Mouse (Mus musculus) embryonic facial prominence, embryonic 10.5 days (tissue): ENCODE measurements at regions not wholly inside any gene's neighbourhood (a gene's known extent, or its start where the extent isn't known, plus 50 kb on each side); places are given as distances from the start of the nearest gene placed in this dataset.

Experiments used
- DNase-seq: peaks from one replicate; pipeline ENCODE4 v3.0.0-alpha.2; 2017; ENCODE audit warnings: low spot score
- H3K27ac ChIP-seq: fragments of 300-500 bp; sonication (generic); replicated peaks from 2 replicates; pipeline ENCODE4 v1.5.1; 2016; ENCODE audit warnings: mild to moderate bottlenecking
- H3K27me3 ChIP-seq: fragments of 300-500 bp; sonication (generic); replicated peaks from 2 replicates; pipeline ENCODE4 v1.6.1; 2016; ENCODE audit warnings: low read depth, mild to moderate bottlenecking; ENCODE audit not compliant: poor library complexity, severe bottlenecking
- H3K36me3 ChIP-seq: fragments of 300-500 bp; sonication (generic); replicated peaks from 2 replicates; pipeline ENCODE4 v1.6.1; 2016; ENCODE audit warnings: mild to moderate bottlenecking, moderate library complexity
- H3K4me1 ChIP-seq: fragments of 300-500 bp; sonication (generic); 2 replicates; pipeline ENCODE4 v1.6.1; 2016
- H3K4me3 ChIP-seq: fragments of 300-500 bp; sonication (generic); 2 replicates; pipeline ENCODE4 v1.5.1; 2016; ENCODE audit warnings: mild to moderate bottlenecking, moderate library complexity
- H3K9me3 ChIP-seq: fragments of 300-500 bp; sonication (generic); 2 replicates; pipeline ENCODE4 v1.6.1; 2016; ENCODE audit warnings: mild to moderate bottlenecking
- WGBS: fragments of 180-500 bp; shearing (Covaris S2); methylation state at CpG from one replicate; pipeline ENCODE4 v1.1.7; 2016; 5-methylcytosine and 5-hydroxymethylcytosine counted together

DNA sequence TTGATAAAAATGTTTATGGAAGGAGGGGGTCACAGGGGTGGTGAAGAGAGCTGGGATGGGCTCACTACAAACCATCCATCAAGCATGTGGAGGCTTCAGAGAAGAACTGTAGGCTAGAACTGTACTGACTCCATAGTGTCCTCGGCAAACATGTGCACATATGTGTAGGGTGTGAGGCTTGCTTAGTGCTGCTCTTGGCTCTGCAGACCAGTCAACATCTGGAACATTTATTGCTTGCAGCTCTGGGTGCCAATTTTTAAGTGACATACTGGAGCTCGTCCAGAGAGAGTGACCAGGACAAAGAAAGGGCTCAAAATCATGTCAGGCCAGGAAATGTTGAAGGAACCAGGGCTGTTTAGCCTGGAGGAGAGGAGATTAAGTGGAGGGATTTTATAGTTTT lies 588.7 kb upstream of the 2610301B20Rik start:
- Histone ChIP-seq H3K4me1 (peaks cover 11% of the 10 kb centered on the region), H3K4me3 (no peak overlapping the region), H3K27me3 (no peaks in the 10 kb centered on the region), H3K9me3 (no peaks in the 10 kb centered on the region), H3K27ac (no peak overlapping the region), H3K36me3 (no peaks in the 10 kb centered on the region)
- 66% methylated on average over 2 of the region's 2 CpGs for WGBS
- DNase-seq = peak; percentile 9

DNA sequence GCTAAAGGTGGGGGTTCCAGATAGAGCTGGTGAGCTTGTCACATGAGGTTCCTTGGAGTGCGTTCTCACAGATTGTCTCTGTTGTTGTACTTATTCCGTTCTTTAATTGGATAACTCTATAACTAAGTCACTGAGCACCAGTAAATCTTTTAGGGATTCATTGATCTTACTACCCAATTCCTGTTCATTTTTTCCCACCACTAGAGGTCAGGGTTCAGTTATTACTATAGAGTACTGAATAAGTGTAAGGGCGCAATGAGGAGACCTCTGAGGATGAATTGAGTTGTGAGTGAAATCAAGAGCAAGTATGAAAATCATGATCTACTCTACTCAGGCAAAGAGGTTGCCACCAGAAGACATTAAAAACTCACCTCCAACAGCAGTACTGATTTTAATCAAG lies 584.0 kb upstream of the 2610301B20Rik start:
- Histone ChIP-seq H3K4me3 (no peak overlapping the region), H3K36me3 (no peaks in the 10 kb centered on the region), H3K9me3 (no peaks in the 10 kb centered on the region), H3K4me1 (peaks cover 9% of the 10 kb centered on the region), H3K27ac (no peak overlapping the region), H3K27me3 (no peaks in the 10 kb centered on the region)
- DNase-seq = no peak
- WGBS = 72% methylated on average over 3 of the region's 3 CpGs

DNA sequence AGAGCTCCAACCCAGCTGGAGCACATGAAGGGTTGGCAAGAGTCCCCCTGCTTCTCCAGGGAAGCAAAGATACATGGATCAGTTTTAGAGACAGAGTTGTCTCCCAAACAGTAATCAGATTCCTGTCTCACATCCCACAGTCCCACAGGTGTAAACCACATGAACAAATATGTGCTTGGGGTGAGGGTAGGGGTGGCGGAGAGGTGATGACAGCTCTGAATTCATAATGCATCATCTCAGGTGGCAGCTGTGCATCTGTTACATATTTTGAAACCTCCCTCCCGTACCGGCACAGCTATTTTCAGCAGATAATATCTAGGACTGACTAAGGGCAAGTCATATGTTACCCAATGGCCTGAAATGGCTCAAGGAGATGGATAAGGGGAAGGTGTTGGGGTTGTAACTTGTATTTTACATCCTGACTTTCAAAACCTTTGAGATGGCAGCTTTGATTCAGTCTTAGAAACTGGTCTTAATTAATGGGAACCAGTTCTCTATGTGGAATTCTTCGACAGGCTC lies 579.2 kb upstream of the 2610301B20Rik start:
- no peak for DNase-seq
- Histone ChIP-seq H3K9me3 (no peaks in the 10 kb centered on the region), H3K36me3 (no peaks in the 10 kb centered on the region), H3K27ac (no peak overlapping the region), H3K4me3 (no peak overlapping the region), H3K4me1 (0 out of 2 replicates have a peak, but pooled peaks cover 6% of the 10 kb centered on the region), H3K27me3 (no peaks in the 10 kb centered on the region)
- WGBS = 68% methylated on average over 4 of the region's 4 CpGs

DNA sequence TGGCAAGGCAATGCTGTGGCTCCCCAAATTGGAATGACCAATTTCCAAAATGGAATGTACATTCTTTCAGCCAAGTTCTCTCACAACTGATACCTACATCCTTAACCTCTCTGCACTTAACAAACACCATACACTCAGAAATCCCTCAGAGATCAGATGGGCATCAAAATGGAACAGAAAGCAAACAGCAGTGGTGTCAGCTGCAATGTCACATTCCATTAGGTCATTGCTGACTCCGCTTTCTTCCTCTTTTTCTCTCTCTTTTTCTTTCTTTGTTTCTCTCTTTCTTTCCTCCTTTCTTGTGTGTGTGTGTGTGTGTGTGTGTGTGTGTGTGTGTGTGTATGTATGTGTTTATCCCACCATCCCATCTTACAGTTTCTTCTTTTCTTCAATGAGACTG lies 578.1 kb upstream of the 2610301B20Rik start:
- no peaks in the 10 kb centered on the region for H3K9me3 ChIP-seq
- 93% methylated on average over 1 of the region's 1 CpGs for WGBS
- no peaks in the 10 kb centered on the region for H3K27me3 ChIP-seq
- no peaks in the 10 kb centered on the region for H3K36me3 ChIP-seq
- 0 out of 2 replicates have a peak, but pooled peaks cover 6% of the 10 kb centered on the region for H3K4me1 ChIP-seq
- H3K4me3 ChIP-seq = no peak overlapping the region
- no peak for DNase-seq
- no peak overlapping the region for H3K27ac ChIP-seq

DNA sequence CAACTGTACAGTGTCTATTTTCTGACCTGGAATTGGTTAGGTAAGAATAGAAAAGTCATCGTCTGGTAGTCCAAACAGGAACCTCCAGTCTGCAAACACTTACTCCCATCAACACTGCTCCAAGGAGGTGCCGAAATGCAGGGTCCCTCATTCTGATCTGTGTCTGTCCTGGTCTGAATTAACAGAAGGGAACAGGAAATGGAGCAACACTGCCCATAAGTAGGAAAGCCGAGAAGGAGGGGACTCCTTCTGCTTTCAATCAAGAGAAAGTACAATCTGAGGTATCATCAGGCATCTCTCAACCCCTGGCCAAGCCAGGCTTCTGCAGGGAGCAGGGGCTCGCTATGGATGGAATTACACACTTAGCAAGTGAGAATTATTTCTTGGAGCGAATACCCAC lies 562.4 kb upstream of the 2610301B20Rik start:
- Histone ChIP-seq H3K27me3 (no peaks in the 10 kb centered on the region), H3K27ac (peak overlapping the region; percentile 35), H3K4me1 (peaks cover 19% of the 10 kb centered on the region), H3K36me3 (no peaks in the 10 kb centered on the region), H3K9me3 (no peaks in the 10 kb centered on the region), H3K4me3 (no peak overlapping the region)
- DNase-seq = peak; percentile 52
- 24% methylated on average over 5 of the region's 5 CpGs for WGBS

DNA sequence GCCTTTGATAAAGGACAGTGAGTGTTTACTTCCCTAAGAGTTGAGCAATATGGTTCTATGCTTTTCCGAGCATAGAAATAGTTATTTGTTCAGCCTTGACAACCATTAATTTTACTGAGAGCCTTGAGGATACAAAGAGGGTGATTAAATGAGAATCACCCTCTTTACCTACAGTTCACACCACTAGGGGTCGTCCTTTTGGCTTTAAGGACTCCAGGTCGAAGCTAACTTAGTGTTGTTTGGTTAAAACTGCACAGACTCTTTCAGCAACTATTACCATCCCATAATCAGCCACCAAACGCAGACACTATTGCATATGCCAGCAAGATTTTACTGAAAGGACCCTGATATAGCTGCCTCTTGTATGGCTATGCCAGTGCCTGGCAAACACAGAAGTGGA lies 559.2 kb upstream of the 2610301B20Rik start:
- Histone ChIP-seq H3K36me3 (no peaks in the 10 kb centered on the region), H3K9me3 (no peaks in the 10 kb centered on the region), H3K4me1 (peaks cover 19% of the 10 kb centered on the region), H3K27ac (no peak overlapping the region), H3K27me3 (no peaks in the 10 kb centered on the region), H3K4me3 (no peak overlapping the region)
- DNase-seq = no peak
- 71% methylated on average over 4 of the region's 4 CpGs for WGBS

DNA sequence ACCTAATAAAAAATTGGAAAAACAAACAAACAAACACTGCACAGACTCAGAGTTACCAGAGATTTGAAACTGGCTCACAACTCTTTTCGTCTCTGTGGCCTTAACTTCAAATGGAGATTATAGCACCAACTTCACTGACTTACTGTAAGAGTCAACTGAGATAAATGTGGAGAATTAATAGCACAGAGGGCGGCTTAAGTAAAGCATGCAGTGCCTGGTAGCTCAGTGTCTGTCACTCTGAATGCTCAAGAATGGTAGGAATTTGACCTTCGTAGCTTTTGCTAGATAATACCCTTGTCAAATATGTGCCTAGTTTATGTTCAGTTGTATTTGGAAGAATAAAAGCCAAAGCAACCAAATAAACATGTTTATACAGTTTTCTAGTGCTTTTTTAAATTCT lies 558.4 kb upstream of the 2610301B20Rik start:
- 50% methylated on average over 3 of the region's 3 CpGs for WGBS

DNA sequence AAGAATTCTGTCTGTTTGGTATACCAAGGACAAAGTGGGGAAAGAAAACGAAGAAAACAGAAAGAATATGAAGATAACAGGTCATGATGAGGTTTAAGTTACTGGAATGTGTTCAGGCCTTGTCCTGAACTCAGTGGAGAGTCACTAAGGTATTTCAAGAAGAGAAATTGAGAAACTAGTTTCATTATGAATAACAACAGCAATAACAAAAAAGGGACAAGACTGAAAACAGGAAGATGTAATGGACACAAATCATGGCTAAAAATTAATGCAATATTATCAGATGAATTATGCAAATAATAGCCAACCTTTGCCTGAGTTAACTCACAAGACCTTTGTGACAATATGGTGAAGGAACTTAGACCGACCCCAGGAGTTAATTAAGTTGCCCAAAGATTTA lies 530.2 kb upstream of the 2610301B20Rik start:
- no peak overlapping the region for H3K4me3 ChIP-seq
- WGBS = 73% methylated on average over 2 of the region's 2 CpGs

More for the DNA sequence above, 558.4 kb upstream of the 2610301B20Rik start:
- Histone ChIP-seq H3K4me1 (peaks cover 19% of the 10 kb centered on the region), H3K9me3 (no peaks in the 10 kb centered on the region), H3K4me3 (no peak overlapping the region), H3K27me3 (no peaks in the 10 kb centered on the region), H3K36me3 (no peaks in the 10 kb centered on the region), H3K27ac (no peak overlapping the region)
- no peak for DNase-seq

DNA sequence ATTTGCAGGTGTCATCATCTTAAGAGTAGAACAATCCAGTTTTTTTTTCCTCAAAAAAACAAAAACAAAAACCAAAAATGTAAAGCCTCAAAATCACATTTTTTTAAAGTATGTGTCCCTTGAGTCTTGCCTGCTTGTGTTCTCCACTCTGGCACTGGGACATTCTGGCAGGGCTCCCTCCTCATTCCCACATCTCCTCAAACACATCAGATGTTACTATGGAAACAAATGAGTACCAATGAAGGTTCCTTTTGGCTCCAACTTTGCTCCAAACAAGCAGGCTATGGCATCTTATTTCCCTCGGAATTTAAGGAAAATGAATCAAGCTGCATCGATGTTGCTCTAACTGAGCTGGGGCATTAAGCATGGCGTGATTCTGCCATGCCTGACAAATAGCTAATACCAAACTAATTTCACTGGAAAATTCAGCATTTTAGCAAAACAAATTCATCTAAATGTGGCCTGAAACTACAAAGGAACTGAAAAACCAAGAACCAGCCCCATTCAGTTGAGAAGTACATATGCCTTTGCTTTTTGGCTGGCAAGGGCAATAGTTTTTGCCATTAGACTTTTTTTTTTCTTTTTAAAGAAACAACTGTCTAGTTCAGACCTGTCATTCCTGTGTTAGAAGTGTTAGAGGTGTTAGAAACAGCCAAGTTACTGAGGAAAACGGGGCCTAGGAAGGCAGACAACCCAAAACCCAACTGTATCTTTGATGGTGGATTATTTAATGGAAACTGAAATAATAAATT lies 522.2 kb upstream of the 2610301B20Rik start:
- no peaks in the 10 kb centered on the region for H3K9me3 ChIP-seq
- no peak for DNase-seq

More for the DNA sequence above, 530.2 kb upstream of the 2610301B20Rik start:
- no peak for DNase-seq
- Histone ChIP-seq H3K27me3 (no peaks in the 10 kb centered on the region), H3K4me1 (no peaks in the 10 kb centered on the region), H3K36me3 (no peaks in the 10 kb centered on the region), H3K9me3 (no peaks in the 10 kb centered on the region), H3K27ac (no peak overlapping the region)

DNA sequence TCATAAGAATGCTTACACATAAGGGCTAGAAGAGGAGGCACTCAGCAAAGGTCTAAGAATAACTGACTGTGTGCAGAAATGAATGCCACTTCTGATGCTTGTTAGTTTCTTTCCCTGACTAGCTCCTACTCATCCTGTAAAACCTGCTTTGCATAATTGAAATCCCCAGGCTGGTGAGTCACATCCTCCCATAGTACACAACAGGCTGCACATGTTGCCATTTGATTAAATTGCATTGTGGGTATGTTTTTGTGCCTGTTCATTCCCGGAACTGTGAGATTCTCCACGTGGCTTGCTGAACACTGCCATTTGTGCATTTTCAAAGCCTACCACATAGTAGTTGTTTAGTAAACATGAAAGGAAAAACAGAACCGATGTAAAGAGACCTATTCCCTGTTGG lies 516.7 kb upstream of the 2610301B20Rik start:
- Histone ChIP-seq H3K36me3 (no peaks in the 10 kb centered on the region), H3K4me1 (no peaks in the 10 kb centered on the region), H3K27ac (no peak overlapping the region), H3K9me3 (no peaks in the 10 kb centered on the region), H3K27me3 (no peaks in the 10 kb centered on the region), H3K4me3 (no peak overlapping the region)
- no peak for DNase-seq
- WGBS = 74% methylated on average over 3 of the region's 3 CpGs

More for the DNA sequence above, 522.2 kb upstream of the 2610301B20Rik start:
- H3K27me3 ChIP-seq = no peaks in the 10 kb centered on the region
- no peaks in the 10 kb centered on the region for H3K36me3 ChIP-seq
- no peaks in the 10 kb centered on the region for H3K4me1 ChIP-seq
- 86% methylated on average over 4 of the region's 4 CpGs for WGBS
- no peak overlapping the region for H3K4me3 ChIP-seq
- H3K27ac ChIP-seq = no peak overlapping the region

DNA sequence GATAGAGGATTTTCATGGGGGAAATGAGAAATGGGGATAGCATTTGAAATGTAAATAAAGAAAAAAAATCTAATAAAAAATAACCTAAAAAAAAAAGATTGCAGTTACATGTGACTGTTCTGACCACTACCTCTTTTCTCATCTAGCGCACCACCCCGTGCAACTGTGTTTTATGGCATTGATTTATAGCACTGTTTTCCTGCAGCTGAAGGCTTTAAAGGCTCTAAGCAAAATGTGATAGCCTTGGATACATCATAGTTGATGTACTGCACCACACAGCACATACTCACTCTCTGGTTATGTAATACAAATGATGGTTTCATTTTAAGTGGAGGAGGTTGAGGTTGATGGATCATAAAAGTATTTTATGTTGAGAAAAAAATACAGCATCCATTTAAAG lies 484.5 kb upstream of the 2610301B20Rik start:
- no peaks in the 10 kb centered on the region for H3K27me3 ChIP-seq
- H3K4me3 ChIP-seq = no peak overlapping the region
- 94% methylated on average over 2 of the region's 2 CpGs for WGBS
- H3K4me1 ChIP-seq = no peaks in the 10 kb centered on the region
- no peak for DNase-seq
- H3K9me3 ChIP-seq = no peaks in the 10 kb centered on the region
- H3K36me3 ChIP-seq = no peaks in the 10 kb centered on the region
- H3K27ac ChIP-seq = no peak overlapping the region

DNA sequence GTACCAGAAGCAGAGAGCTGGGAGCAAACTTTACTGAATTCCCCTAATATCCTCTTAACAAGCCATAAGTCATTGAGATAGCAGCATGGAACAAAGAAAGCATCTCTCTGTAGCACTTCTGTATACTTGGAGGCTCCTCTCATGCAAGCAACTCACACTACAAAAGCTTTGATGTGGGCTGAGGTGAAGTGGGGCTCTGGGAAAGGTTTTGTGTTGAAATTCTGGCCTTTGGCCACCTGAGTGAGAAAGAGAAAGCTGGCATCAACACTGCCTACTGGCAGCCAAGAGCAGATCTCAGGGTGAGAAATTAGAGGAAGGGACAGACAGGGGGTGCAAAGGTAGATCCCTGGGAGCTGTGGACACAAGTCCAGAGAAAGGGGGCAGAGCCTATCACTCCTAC lies 477.0 kb upstream of the 2610301B20Rik start:
- no peak overlapping the region for H3K27ac ChIP-seq
- DNase-seq = no peak
- no peaks in the 10 kb centered on the region for H3K4me1 ChIP-seq
- H3K4me3 ChIP-seq = no peak overlapping the region
- H3K36me3 ChIP-seq = no peaks in the 10 kb centered on the region
- no peaks in the 10 kb centered on the region for H3K27me3 ChIP-seq
- H3K9me3 ChIP-seq = no peaks in the 10 kb centered on the region

DNA sequence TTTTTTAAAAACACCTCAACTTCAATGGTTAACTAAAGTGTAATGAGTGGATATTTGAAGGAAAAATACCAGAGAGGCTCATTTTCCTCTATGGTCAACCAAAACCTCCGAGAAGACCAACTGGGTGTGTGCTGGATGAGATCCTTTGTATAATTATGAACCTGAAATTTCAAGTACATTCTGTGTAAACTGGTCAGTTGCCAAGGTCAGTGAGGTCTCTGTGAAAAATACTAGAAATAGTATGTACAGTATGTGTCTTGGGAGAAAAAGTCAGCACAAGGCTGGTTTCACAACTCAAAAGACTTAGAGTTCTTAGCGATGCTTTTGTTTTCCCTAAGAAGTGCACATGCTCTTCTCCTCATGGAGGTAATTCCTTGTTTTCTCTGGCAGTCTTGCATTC lies 476.2 kb upstream of the 2610301B20Rik start:
- no peak for DNase-seq
- Histone ChIP-seq H3K27ac (no peak overlapping the region), H3K9me3 (no peaks in the 10 kb centered on the region), H3K36me3 (no peaks in the 10 kb centered on the region), H3K4me3 (no peak overlapping the region), H3K4me1 (no peaks in the 10 kb centered on the region), H3K27me3 (no peaks in the 10 kb centered on the region)
- 92% methylated on average over 2 of the region's 2 CpGs for WGBS
